Mouse (Mus musculus) liver, embryonic 13.5 days (tissue): ENCODE measurements around the gene Mindy1. TPM values are rescaled to one million over a fixed set of nuclear protein-coding genes. Genes with fewer than 3 reads are reported as not detected.
A peak's percentile ranks its signal among the peaks of the same experiment; 100 is the strongest.

Source experiments
- ATAC-seq: fragments of 200-750 bp; cut with Nextera tagmentation; 2 replicates; pipeline ENCODE4 v1.8.0; 2017; ENCODE audit warnings: low read depth, mild to moderate bottlenecking, moderate number of reproducible peaks, moderate library complexity
- DNase-seq: peaks from one replicate; pipeline ENCODE4 v3.0.0; 2022
- H3K27ac ChIP-seq: fragments of 300-500 bp; sonication (generic); 2 replicates; pipeline ENCODE4 v1.5.1; 2015; ENCODE audit warnings: moderate library complexity, mild to moderate bottlenecking, inconsistent platforms
- H3K27me3 ChIP-seq: fragments of 300-500 bp; sonication (generic); 2 replicates; pipeline ENCODE4 v1.6.1; 2015; ENCODE audit warnings: mild to moderate bottlenecking, inconsistent platforms
- H3K36me3 ChIP-seq: fragments of 300-500 bp; sonication (generic); 2 replicates; pipeline ENCODE4 v1.6.1; 2015; ENCODE audit warnings: mild to moderate bottlenecking, inconsistent platforms
- H3K4me1 ChIP-seq: fragments of 300-500 bp; sonication (generic); replicated peaks from 2 replicates; pipeline ENCODE4 v1.6.1; 2015; ENCODE audit warnings: inconsistent platforms
- H3K4me2 ChIP-seq: fragments of 300-500 bp; sonication (generic); 2 replicates; pipeline ENCODE4 v1.6.1; 2015; ENCODE audit warnings: inconsistent platforms, mild to moderate bottlenecking, moderate library complexity
- H3K4me3 ChIP-seq: fragments of 300-500 bp; sonication (generic); replicated peaks from 2 replicates; pipeline ENCODE4 v1.5.1; 2015; ENCODE audit warnings: mild to moderate bottlenecking, inconsistent platforms
- H3K9ac ChIP-seq: fragments of 300-500 bp; sonication (generic); 2 replicates; pipeline ENCODE4 v1.6.1; 2015; ENCODE audit warnings: mild to moderate bottlenecking, inconsistent platforms
- H3K9me3 ChIP-seq: fragments of 300-500 bp; sonication (generic); replicated peaks from 2 replicates; pipeline ENCODE4 v1.6.1; 2016; ENCODE audit warnings: inconsistent platforms
- WGBS: fragments of 180-500 bp; shearing (Covaris S2); methylation state at CpG from one replicate; pipeline ENCODE4 v1.1.7; 2015; ENCODE audit not compliant: insufficient replicate concordance; 5-methylcytosine and 5-hydroxymethylcytosine counted together
- polyA plus RNA-seq: library from polyadenylated mRNA; unstranded; fragments of >200 nt; fragmentation: Nextera tagmentation; extraction: Ambion mirVana; gene quantifications from 2 replicates; pipeline ENCODE4 v1.2.1, GENCODE M21; 2015

Gene Mindy1
- polyA plus RNA-seq, 1 experiment from 2014 or later, result 17.0 TPM

GRCm38 (mm10) chr3:95314486-95315093 is 33.4 kb downstream of the Mindy1 start, which contains the start of gene Cers2:
TSS of gene Cers2 (plus strand) at chr3:95314791.
- H3K9me3 ChIP-seq, result no peaks in the 10 kb centered on the region
- H3K27ac ChIP-seq, result peak within 1 kb of the TSS; percentile 95
- H3K9ac ChIP-seq, result peak within 1 kb of the TSS; percentile 98
- ATAC-seq (no peak), DNase-seq (no peak)
- H3K4me3 ChIP-seq, result peak within 1 kb of the TSS; percentile 89
- no peaks in the 10 kb centered on the region for H3K27me3 ChIP-seq
- 2% methylated on average over 27 of the region's 27 CpGs for WGBS
- peak within 1 kb of the TSS; percentile 96 for H3K4me2 ChIP-seq
- peaks cover 88% of the 10 kb centered on the region for H3K4me1 ChIP-seq
- peaks cover 17% of the 10 kb centered on the region for H3K36me3 ChIP-seq

GRCm38 (mm10) chr3:95315094-95315843 is 34.1 kb downstream of the Mindy1 start:
- H3K4me1 ChIP-seq, result peaks cover 90% of the 10 kb centered on the region
- under 1% methylated on average over 65 of the region's 71 CpGs for WGBS

GRCm38 (mm10) chr3:95315844-95316550 is 34.9 kb downstream of the Mindy1 start:
- no peak for DNase-seq

More at GRCm38 (mm10) chr3:95315094-95315843, 34.1 kb downstream of the Mindy1 start:
- Histone ChIP-seq H3K9ac (peak overlapping the region; percentile 98), H3K4me3 (peak overlapping the region; percentile 89), H3K27ac (peak overlapping the region; percentile 95), H3K4me2 (peak overlapping the region; percentile 96), H3K27me3 (no peaks in the 10 kb centered on the region), H3K9me3 (no peaks in the 10 kb centered on the region), H3K36me3 (peaks cover 23% of the 10 kb centered on the region)
- DNase-seq (peak; percentile 90), ATAC-seq (peak; percentile 87)

GRCm38 (mm10) chr3:95317414-95318080 is 36.4 kb downstream of the Mindy1 start:
- peaks cover 76% of the 10 kb centered on the region for H3K4me1 ChIP-seq
- peak overlapping the region; percentile 18 for H3K4me3 ChIP-seq
- peaks cover 46% of the 10 kb centered on the region for H3K36me3 ChIP-seq
- 26% methylated on average over 12 of the region's 12 CpGs for WGBS
- no peaks in the 10 kb centered on the region for H3K27me3 ChIP-seq
- no peaks in the 10 kb centered on the region for H3K9me3 ChIP-seq
- peak; percentile 50 for DNase-seq
- peak overlapping the region; percentile 54 for H3K9ac ChIP-seq
- peak overlapping the region; percentile 79 for H3K27ac ChIP-seq
- H3K4me2 ChIP-seq, result peak overlapping the region; percentile 96
- ATAC-seq, result no peak

More at GRCm38 (mm10) chr3:95315844-95316550, 34.9 kb downstream of the Mindy1 start:
- H3K9ac ChIP-seq, result peak overlapping the region; percentile 98
- peaks cover 30% of the 10 kb centered on the region for H3K36me3 ChIP-seq
- ATAC-seq, result no peak; the same call in 1 of the 2 replicates
- 6% methylated on average over 9 of the region's 9 CpGs for WGBS
- no peaks in the 10 kb centered on the region for H3K9me3 ChIP-seq
- H3K4me3 ChIP-seq, result peak overlapping the region; percentile 89
- no peaks in the 10 kb centered on the region for H3K27me3 ChIP-seq
- peaks cover 91% of the 10 kb centered on the region for H3K4me1 ChIP-seq
- peak overlapping the region; percentile 96 for H3K4me2 ChIP-seq
- H3K27ac ChIP-seq, result peak overlapping the region; percentile 95

- H3K9ac ChIP-seq, result peak overlapping the region; percentile 50
- DNase-seq, result no peak
- peaks cover 56% of the 10 kb centered on the region for H3K36me3 ChIP-seq
- WGBS, result 63% methylated on average over 6 of the region's 6 CpGs
- H3K4me2 ChIP-seq, result peak overlapping the region; percentile 51
- H3K27me3 ChIP-seq, result no peaks in the 10 kb centered on the region
- H3K4me1 ChIP-seq, result peaks cover 68% of the 10 kb centered on the region
- peak overlapping the region; percentile 79 for H3K27ac ChIP-seq
- peak overlapping the region; percentile 22 for H3K4me3 ChIP-seq
- no peaks in the 10 kb centered on the region for H3K9me3 ChIP-seq
- ATAC-seq, result peak; percentile 7; the same call in 1 of the 2 replicates
Measured at GRCm38 (mm10) chr3:95318548-95318947, 37.4 kb downstream of the Mindy1 start.

- Histone ChIP-seq H3K4me2 (peak overlapping the region; percentile 51), H3K4me3 (peak overlapping the region; percentile 22), H3K27ac (peak overlapping the region; percentile 79), H3K9ac (peak overlapping the region; percentile 50), H3K36me3 (peaks cover 62% of the 10 kb centered on the region), H3K27me3 (no peaks in the 10 kb centered on the region), H3K4me1 (peaks cover 67% of the 10 kb centered on the region), H3K9me3 (no peaks in the 10 kb centered on the region)
- ATAC-seq (no peak), DNase-seq (no peak)
- 68% methylated on average over 2 of the region's 2 CpGs for WGBS
Measured at GRCm38 (mm10) chr3:95319110-95319509, 38.0 kb downstream of the Mindy1 start.

GRCm38 (mm10) chr3:95319701-95320625 is 38.8 kb downstream of the Mindy1 start:
- WGBS, result 74% methylated on average over 12 of the region's 12 CpGs
- Histone ChIP-seq H3K36me3 (peaks cover 70% of the 10 kb centered on the region), H3K27ac (no peak overlapping the region), H3K9ac (no peak overlapping the region), H3K4me1 (peaks cover 59% of the 10 kb centered on the region), H3K9me3 (no peaks in the 10 kb centered on the region), H3K4me2 (no peak overlapping the region), H3K27me3 (no peaks in the 10 kb centered on the region), H3K4me3 (no peak overlapping the region)
- DNase-seq (no peak), ATAC-seq (no peak)

GRCm38 (mm10) chr3:95323429-95323828 is 42.3 kb downstream of the Mindy1 start:
- H3K4me1 ChIP-seq, result peaks cover 33% of the 10 kb centered on the region
- H3K9ac ChIP-seq, result no peak overlapping the region
- no peaks in the 10 kb centered on the region for H3K9me3 ChIP-seq
- ATAC-seq (no peak), DNase-seq (no peak)
- no peak overlapping the region for H3K4me3 ChIP-seq
- H3K4me2 ChIP-seq, result no peak overlapping the region
- H3K36me3 ChIP-seq, result peaks cover 97% of the 10 kb centered on the region
- WGBS, result 64% methylated on average over 3 of the region's 3 CpGs
- H3K27ac ChIP-seq, result peak overlapping the region; percentile 64
- no peaks in the 10 kb centered on the region for H3K27me3 ChIP-seq

- DNase-seq (no peak), ATAC-seq (no peak)
- Histone ChIP-seq H3K4me1 (peaks cover 21% of the 10 kb centered on the region), H3K27ac (no peak overlapping the region), H3K9me3 (no peaks in the 10 kb centered on the region), H3K27me3 (no peaks in the 10 kb centered on the region), H3K4me2 (no peak overlapping the region), H3K36me3 (peaks cover 94% of the 10 kb centered on the region), H3K4me3 (no peak overlapping the region), H3K9ac (no peak overlapping the region)
- 80% methylated on average over 6 of the region's 6 CpGs for WGBS
Measured at GRCm38 (mm10) chr3:95324454-95325144, 43.5 kb downstream of the Mindy1 start.
